Mouse (Mus musculus) heart, postnatal 0 days (tissue): Measurements from ENCODE around the gene Pgm1. TPM values are rescaled to one million over a fixed set of nuclear protein-coding genes. Genes with fewer than 3 reads are reported as not detected.

Source experiments
- ATAC-seq: fragments of 200-750 bp; cut with Nextera tagmentation; 2 replicates; pipeline ENCODE4 v1.8.0; 2017; ENCODE audit warnings: low read depth, moderate number of reproducible peaks, moderate library complexity; ENCODE audit not compliant: insufficient read depth
- DNase-seq: peaks from one replicate; pipeline ENCODE4 v3.0.0-alpha.2; 2016; ENCODE audit warnings: low spot score
- H3K27ac ChIP-seq: fragments of 300-500 bp; sonication (generic); 2 replicates; pipeline ENCODE4 v1.5.1; 2014; ENCODE audit warnings: low read depth, mild to moderate bottlenecking
- H3K27me3 ChIP-seq: fragments of 300-500 bp; sonication (generic); 2 replicates; pipeline ENCODE4 v1.6.1; 2014; ENCODE audit warnings: low read length, mixed read lengths; ENCODE audit not compliant: control insufficient read depth, insufficient read depth
- H3K36me3 ChIP-seq: fragments of 300-500 bp; sonication (generic); replicated peaks from 2 replicates; pipeline ENCODE4 v1.6.1; 2014; ENCODE audit warnings: low read length, mixed read lengths; ENCODE audit not compliant: control insufficient read depth, insufficient read depth
- H3K4me1 ChIP-seq: fragments of 300-500 bp; sonication (generic); 2 replicates; pipeline ENCODE4 v1.6.1; 2014; ENCODE audit warnings: antibody characterized with exemption; ENCODE audit not compliant: control insufficient read depth, insufficient read depth
- H3K4me2 ChIP-seq: fragments of 300-500 bp; sonication (generic); 2 replicates; pipeline ENCODE4 v1.6.1; 2014; ENCODE audit warnings: low read depth, mild to moderate bottlenecking, low read length, moderate library complexity
- H3K4me3 ChIP-seq: fragments of 300-500 bp; sonication (generic); 2 replicates; pipeline ENCODE4 v1.5.1; 2014; ENCODE audit warnings: low read depth, low read length
- H3K9ac ChIP-seq: fragments of 300-500 bp; sonication (generic); replicated peaks from 2 replicates; pipeline ENCODE4 v1.6.1; 2014; ENCODE audit warnings: low read depth, low read length, mixed read lengths
- H3K9me3 ChIP-seq: fragments of 300-500 bp; sonication (generic); replicated peaks from 2 replicates; pipeline ENCODE4 v1.6.1; 2016; ENCODE audit warnings: low read length; ENCODE audit not compliant: control insufficient read depth
- CTCF ChIP-seq: IDR thresholded peaks from 2 replicates; pipeline ENCODE4 v1.5.1; 2016; ENCODE audit warnings: antibody characterized with exemption, control low read depth, low read depth
- EP300 ChIP-seq: IDR thresholded peaks from 2 replicates; pipeline ENCODE4 v1.6.1; 2016; ENCODE audit warnings: antibody characterized with exemption, low read depth
- WGBS: fragments of 180-500 bp; shearing (Covaris S2); extraction: QIAGEN DNeasy Blood & Tissue Kit; methylation state at CpG from one replicate; pipeline ENCODE4 v1.1.7; 2014; 5-methylcytosine and 5-hydroxymethylcytosine counted together
- polyA plus RNA-seq: library from polyadenylated mRNA; unstranded; fragments of >200 nt; fragmentation: Nextera tagmentation; extraction: Ambion mirVana; gene quantifications from 2 replicates; pipeline ENCODE4 v1.2.1, GENCODE M21; 2015
- total RNA-seq: library from RNA; depleted of rRNA; stranded (reverse); fragments of >200 nt; gene quantifications from 2 replicates; pipeline ENCODE4 v1.2.3, GENCODE M21; 2014; ENCODE audit warnings: low replicate concordance

Pgm1 gene
- total and polyA plus RNA-seq, 2 experiments from 2014 or later: 220 to 271 TPM

GRCm38 (mm10) chr4:99958084-99958815 is 29.0 kb downstream of the Pgm1 start:
- Histone ChIP-seq H3K36me3 (peaks cover 15% of the 10 kb centered on the region), H3K4me2 (no peak overlapping the region), H3K9me3 (no peaks in the 10 kb centered on the region), H3K9ac (peak overlapping the region; percentile 20; the same call in 1 of the 2 replicates), H3K27me3 (no peaks in the 10 kb centered on the region), H3K27ac (peak overlapping the region; percentile 43), H3K4me3 (no peak overlapping the region), H3K4me1 (peaks cover 15% of the 10 kb centered on the region; the same call in 1 of the 2 replicates)
- no peak for TF ChIP-seq EP300
- TF ChIP-seq CTCF: no peak
- DNase-seq (no peak), ATAC-seq (no peak)
- WGBS: 48% methylated on average over 7 of the region's 7 CpGs

GRCm38 (mm10) chr4:99959308-99959707 is 30.1 kb downstream of the Pgm1 start:
- Histone ChIP-seq H3K4me1 (peaks cover 15% of the 10 kb centered on the region; the same call in 1 of the 2 replicates), H3K36me3 (peaks cover 26% of the 10 kb centered on the region), H3K4me3 (no peak overlapping the region), H3K9me3 (no peaks in the 10 kb centered on the region), H3K4me2 (no peak overlapping the region), H3K27ac (0 out of 2 replicates have a peak overlapping the region, but pooled peaks have one; percentile 43), H3K9ac (no peak overlapping the region), H3K27me3 (no peaks in the 10 kb centered on the region)
- TF ChIP-seq EP300: no peak
- no peak for TF ChIP-seq CTCF
- DNase-seq (no peak), ATAC-seq (peak; percentile 39; the same call in 1 of the 2 replicates)
- 51% methylated on average over 3 of the region's 3 CpGs for WGBS

- ATAC-seq (no peak), DNase-seq (no peak)
- WGBS: 86% methylated on average over 6 of the region's 6 CpGs
- Histone ChIP-seq H3K4me2 (no peak overlapping the region), H3K27me3 (no peaks in the 10 kb centered on the region), H3K4me1 (no peaks in the 10 kb centered on the region), H3K9ac (no peak overlapping the region), H3K9me3 (no peaks in the 10 kb centered on the region), H3K4me3 (no peak overlapping the region), H3K36me3 (peaks cover 86% of the 10 kb centered on the region), H3K27ac (no peak overlapping the region)
- TF ChIP-seq EP300: no peak
- TF ChIP-seq CTCF: no peak
These were observed 37.3 kb downstream of the Pgm1 start for GRCm38 (mm10) chr4:99966555-99966954.

- Histone ChIP-seq H3K27ac (peak overlapping the region; percentile 53), H3K9ac (no peak overlapping the region), H3K36me3 (peaks cover 74% of the 10 kb centered on the region), H3K9me3 (no peaks in the 10 kb centered on the region), H3K4me3 (no peak overlapping the region), H3K4me2 (no peak overlapping the region), H3K4me1 (no peaks in the 10 kb centered on the region), H3K27me3 (no peaks in the 10 kb centered on the region)
- ATAC-seq (0 out of 2 replicates have a peak, but pooled peaks have one; percentile 51), DNase-seq (no peak)
- WGBS: 68% methylated on average over 5 of the region's 5 CpGs
- TF ChIP-seq EP300 (no peak), CTCF (no peak)
These were observed 40.1 kb downstream of the Pgm1 start for GRCm38 (mm10) chr4:99969328-99969727.

- H3K36me3 ChIP-seq: peaks cover 70% of the 10 kb centered on the region
- H3K4me3 ChIP-seq: no peak overlapping the region
- H3K4me1 ChIP-seq: no peaks in the 10 kb centered on the region
- peak overlapping the region; percentile 55 for H3K27ac ChIP-seq
- H3K9me3 ChIP-seq: no peaks in the 10 kb centered on the region
- no peak overlapping the region for H3K9ac ChIP-seq
- TF ChIP-seq CTCF: no peak
- no peak for TF ChIP-seq EP300
- DNase-seq (peak; percentile 32), ATAC-seq (no peak; the same call in 1 of the 2 replicates)
- no peak overlapping the region for H3K4me2 ChIP-seq
- 59% methylated on average over 4 of the region's 4 CpGs for WGBS
- no peaks in the 10 kb centered on the region for H3K27me3 ChIP-seq
These were observed 40.9 kb downstream of the Pgm1 start for GRCm38 (mm10) chr4:99970097-99970496.
